Mouse (Mus musculus) duodenum, adult 2 months (tissue): Measurements from ENCODE around the gene Pllp. TPM values are rescaled to one million over a fixed set of nuclear protein-coding genes. Genes with fewer than 3 reads are reported as not detected.

Experiments
- polyA plus RNA-seq: library from polyadenylated mRNA; depleted of rRNA; stranded (reverse); fragments of >200 nt; gene quantifications from 2 replicates; pipeline ENCODE4 v1.2.3, GENCODE M21; 2012; ENCODE audit warnings: low replicate concordance; rRNA removed

The Pllp gene
- 48.1 and 54.6 TPM in 2 replicates for polyA plus RNA-seq

GRCm38 (mm10) chr8:94695994-94696384 is at the start of gene Pllp:
Pllp (minus strand) TSS chr8:94696278.

GRCm38 (mm10) chr8:94745476-94746184 is 49.6 kb upstream of the Pllp start, which contains the start of gene Ccl22:
Ccl22 (plus strand) TSS chr8:94745590.

GRCm38 (mm10) chr8:94666456-94667308 is 29.4 kb downstream of the Pllp start, which contains the start of gene Arl2bp:
Arl2bp (plus strand) TSS chr8:94666600.

Other genes with a start within 250 kb of the Pllp start
- 44.4 and 101 TPM in 2 replicates for gene Cpne2, start 163.3 kb downstream of the Pllp start, polyA plus RNA-seq
- gene Rspry1, start 94.3 kb downstream of the Pllp start, polyA plus RNA-seq: 1.6 and 1.9 TPM in 2 replicates
- 23.5 and 24.4 TPM in 2 replicates for gene Fam192a, start 94.3 kb downstream of the Pllp start, polyA plus RNA-seq
- 45.4 and 52.0 TPM in 2 replicates for gene Arl2bp, start 29.7 kb downstream of the Pllp start, polyA plus RNA-seq
- 1.0 and 3.1 TPM in 2 replicates for gene Ccl22, start 49.3 kb upstream of the Pllp start, polyA plus RNA-seq
- gene Cx3cl1, start 75.7 kb upstream of the Pllp start, polyA plus RNA-seq: 115 and 144 TPM in 2 replicates
- 1.1 TPM in 1 of 2 replicates, not detected in the other for gene Ccl17, start 114.2 kb upstream of the Pllp start, polyA plus RNA-seq
- 237 and 242 TPM in 2 replicates for gene Coq9, start 142.0 kb upstream of the Pllp start, polyA plus RNA-seq
- 77.8 and 124 TPM in 2 replicates for gene Ciapin1, start 142.1 kb upstream of the Pllp start, polyA plus RNA-seq
- gene Polr2c, start 161.2 kb upstream of the Pllp start, polyA plus RNA-seq: 36.8 and 50.6 TPM in 2 replicates
- 43.2 and 98.0 TPM in 2 replicates for gene Dok4, start 180.1 kb upstream of the Pllp start, polyA plus RNA-seq
- 7.1 and 8.5 TPM in 2 replicates for gene Ccdc102a, start 221.8 kb upstream of the Pllp start, polyA plus RNA-seq
- gene Adgrg5, start 227.4 kb upstream of the Pllp start, polyA plus RNA-seq: 7.2 and 10.5 TPM in 2 replicates